Mouse (Mus musculus): ENCODE data around the gene Cabp4.

Cabp4 gene

GRCm38 (mm10) chr19:4099837-4100717 lies 43.8 kb downstream of the Cabp4 start, which contains the start of gene Pitpnm1:
Pitpnm1 (plus strand) TSS chr19:4099998.
- DNase-seq = peak; percentile 74

GRCm38 (mm10) chr19:4099056-4099455 lies 44.8 kb downstream of the Cabp4 start:
- DNase-seq = peak; percentile 92

- DNase-seq = no peak
Measured at GRCm38 (mm10) chr19:4098426-4098825, 45.4 kb downstream of the Cabp4 start.

DNA sequence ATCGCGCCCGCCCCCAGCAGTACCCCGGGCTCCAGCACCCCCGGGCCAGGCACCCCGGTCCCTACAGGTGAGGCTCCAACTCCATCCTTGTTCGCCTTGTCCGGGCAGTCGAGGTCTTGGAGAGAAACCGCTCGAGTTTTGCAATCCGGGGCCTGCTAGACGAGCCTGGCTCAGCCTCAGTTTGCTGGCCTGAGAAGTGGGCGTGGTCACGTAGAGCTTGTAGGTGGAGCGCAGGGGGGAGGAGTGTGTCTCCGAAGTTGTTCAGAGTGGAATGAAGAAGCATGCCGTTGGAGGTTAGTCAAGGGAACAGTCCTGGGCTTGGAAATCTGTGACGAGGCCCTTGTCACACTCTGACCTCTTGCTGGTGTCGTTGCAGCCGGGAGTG lies 46.4 kb downstream of the Cabp4 start:
- no peak for DNase-seq

DNA sequence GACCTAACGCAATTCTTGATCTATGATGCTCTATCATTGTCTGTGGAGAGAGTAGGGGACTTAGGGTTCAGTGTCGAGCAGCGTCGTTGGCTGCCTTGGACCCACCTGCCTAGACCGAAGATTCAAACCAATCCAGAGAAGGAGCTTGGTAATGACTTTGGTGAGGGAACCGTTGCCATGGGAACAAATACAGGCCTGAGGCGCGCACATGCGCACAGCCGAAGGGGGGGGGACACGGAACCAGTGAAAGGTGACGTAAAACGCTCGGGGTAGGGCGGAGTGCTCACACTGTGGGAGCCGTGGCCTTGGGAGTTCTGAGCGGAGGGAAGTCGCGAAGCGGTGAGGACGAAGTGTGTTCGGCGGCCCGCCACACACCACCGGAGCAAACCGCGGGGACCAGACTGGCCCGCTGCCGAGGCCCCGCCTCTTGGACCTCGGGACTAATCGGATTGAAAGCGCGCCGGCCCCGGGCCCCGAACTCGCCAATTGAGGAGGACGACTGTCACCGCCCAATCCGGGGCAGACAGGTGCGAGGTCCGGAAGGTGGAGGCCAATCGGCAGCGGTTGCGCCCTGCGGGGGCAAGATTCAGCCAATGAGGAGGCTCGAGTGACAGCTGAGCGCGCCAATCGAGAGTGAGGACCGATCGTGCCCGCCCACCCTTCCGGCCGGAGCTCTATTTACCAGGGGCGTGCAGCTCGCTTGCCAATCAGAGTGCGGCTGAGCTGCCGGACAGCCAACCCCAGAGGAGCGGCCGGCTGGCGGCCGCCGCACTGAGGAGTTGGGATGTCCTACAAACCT lies 47.0 kb downstream of the Cabp4 start, which contains the start of gene Cdk2ap2:
Gene Cdk2ap2 (plus strand): TSS at position 541 of the 799 bp plus-strand sequence.
- DNase-seq = peak; percentile 100

DNA sequence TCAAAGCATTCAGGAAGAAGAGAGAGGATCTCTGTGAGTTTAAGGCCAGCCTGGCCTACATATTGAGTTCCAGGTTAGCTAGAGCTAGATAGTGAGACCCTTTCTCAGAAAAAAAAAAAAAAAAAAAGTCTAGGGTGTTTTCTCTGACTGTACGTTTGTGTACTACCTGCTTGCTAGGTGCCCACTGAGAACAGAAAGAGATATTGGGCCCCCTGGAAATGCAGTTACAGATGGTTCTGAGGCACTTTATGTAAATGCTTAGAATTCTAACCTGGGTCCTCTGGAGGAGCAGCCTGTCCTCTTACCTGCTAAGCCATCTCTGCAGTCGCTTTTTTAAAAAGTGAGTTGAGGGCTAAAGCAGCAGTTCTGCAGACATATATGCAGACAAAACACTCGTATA lies 48.0 kb downstream of the Cabp4 start:
- no peak for DNase-seq

DNA sequence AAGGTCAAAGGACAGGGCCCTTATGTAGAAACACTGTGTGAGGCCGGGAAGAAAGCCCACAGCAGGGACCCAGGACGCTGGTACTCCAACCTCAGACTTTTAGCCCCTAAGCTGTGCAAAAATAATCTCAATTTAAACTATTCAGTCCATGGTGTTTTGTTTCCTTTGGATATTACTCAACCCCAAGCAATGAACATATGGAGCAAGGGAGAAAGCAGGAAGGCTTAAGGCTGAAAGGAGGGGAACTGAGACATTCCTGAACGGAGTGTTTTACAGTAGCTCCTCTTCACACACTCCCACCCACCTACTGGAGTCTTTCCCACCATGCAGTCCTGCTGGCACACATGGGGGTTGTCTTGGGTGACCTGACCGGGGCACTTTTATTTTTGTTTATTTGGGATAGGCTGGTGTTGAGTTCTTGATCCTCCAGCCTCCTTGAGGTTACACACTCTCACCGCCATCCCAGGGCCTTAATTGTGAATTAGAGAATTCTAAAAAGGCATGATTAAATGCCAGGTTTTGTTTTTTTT lies 49.0 kb downstream of the Cabp4 start:
- DNase-seq = no peak

- no peak for DNase-seq
Measured at GRCm38 (mm10) chr19:4094348-4094747, 49.5 kb downstream of the Cabp4 start.

GRCm38 (mm10) chr19:4093772-4094171 lies 50.1 kb downstream of the Cabp4 start:
- no peak for DNase-seq

- DNase-seq = no peak
Measured at GRCm38 (mm10) chr19:4092750-4093149, 51.1 kb downstream of the Cabp4 start.

DNA sequence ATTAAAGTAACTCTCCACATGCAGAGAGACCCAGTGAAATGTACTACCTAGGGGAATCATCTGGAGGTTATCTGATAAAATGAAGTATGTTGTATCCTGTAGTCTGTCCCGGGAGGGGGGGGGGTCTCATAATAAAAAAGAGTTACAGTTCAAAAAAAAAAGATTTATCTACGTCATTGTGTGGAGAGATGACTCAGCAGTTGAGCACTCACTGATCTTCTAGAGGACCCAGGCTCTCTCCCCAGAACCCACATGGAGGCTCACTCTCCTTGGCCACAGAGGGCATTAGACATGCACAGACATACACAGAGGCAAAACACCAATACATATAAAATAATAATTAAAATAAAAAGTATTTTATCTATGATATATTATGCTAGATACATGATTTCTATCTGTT lies 52.5 kb downstream of the Cabp4 start:
- DNase-seq = no peak

DNA sequence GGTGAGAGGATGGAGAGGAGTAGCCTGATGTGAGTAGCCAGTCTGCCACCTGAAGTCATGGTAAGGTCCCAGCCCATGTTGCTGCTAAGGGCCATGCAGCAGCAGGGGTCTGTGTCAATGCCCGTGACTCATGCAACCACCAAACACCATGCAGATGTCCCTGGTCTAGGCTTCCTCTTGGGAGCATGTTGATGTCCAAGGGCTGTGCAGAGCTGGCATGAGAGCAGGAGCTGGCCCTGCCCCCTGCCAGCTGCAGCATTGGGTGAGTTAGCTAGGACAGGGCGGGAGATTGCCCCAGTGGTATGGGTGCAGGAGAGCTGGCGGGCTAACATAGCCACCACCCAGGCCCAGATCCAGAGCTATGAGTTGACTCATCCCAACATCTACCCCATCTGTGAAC lies 53.4 kb downstream of the Cabp4 start:
- DNase-seq = no peak

- no peak for DNase-seq
Measured at GRCm38 (mm10) chr19:4089128-4089527, 54.7 kb downstream of the Cabp4 start.

DNA sequence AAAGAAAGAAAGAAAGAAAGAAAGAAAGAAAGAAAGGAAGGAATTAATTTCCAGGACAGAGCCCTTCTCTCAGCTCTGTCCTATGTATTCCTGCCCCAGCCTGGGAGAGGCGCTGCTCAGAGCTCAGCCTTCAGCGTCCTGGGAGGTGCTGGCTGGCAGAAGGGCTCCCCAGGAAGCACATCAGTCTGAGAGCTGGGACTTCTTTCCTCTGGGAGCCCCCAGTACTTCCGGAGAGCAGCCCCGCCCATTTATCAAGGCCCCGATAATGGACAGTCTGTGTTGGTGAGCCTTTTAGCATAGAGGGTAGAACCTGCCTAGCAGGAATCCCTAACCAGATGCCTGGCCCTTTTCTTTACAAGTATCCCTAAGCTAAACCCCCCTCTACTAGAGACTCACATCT lies 55.7 kb downstream of the Cabp4 start:
- DNase-seq = no peak

- DNase-seq = peak; percentile 11
Measured at GRCm38 (mm10) chr19:4087090-4087489, 56.7 kb downstream of the Cabp4 start.

DNA sequence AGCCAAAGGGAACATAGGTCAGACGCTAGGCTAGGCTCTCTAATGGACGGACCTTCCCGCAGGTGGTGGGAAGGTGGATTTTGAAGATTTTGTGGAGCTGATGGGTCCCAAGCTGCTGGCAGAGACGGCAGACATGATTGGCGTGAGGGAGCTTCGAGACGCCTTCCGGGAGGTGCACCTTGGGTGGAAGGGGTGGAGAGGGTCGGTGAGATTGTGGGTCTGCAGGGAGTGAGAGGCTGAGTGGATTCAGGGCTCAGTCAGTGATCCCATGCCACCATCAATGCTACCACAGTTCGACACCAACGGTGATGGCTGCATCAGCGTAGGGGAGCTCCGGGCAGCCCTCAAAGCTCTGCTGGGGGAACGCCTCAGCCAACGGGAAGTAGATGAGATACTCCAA lies 57.7 kb downstream of the Cabp4 start:
- peak; percentile 9 for DNase-seq
